Mouse (Mus musculus) telencephalon, adult 2 months (tissue): ENCODE data around the gene Lctl.

Source experiments
- DNase-seq: peaks from one replicate; pipeline ENCODE4 v3.0.0-alpha.2; 2011; ENCODE audit warnings: low read depth, low spot score

Lctl gene

GRCm38 (mm10) chr9:64184166-64184840, 67.4 kb downstream of the Lctl start:
- DNase-seq, result no peak
